Mouse (Mus musculus) CD4-positive, CD25-positive, alpha-beta regulatory T cell, adult 4 months (primary cell): ENCODE results near the gene Sdc1. TPM values are rescaled to one million over a fixed set of nuclear protein-coding genes. Genes with fewer than 3 reads are reported as not detected.

Experiments
- ATAC-seq: one replicate; pipeline ENCODE4 v1.8.0; 2017
- polyA plus RNA-seq, 2 experiments: library from polyadenylated mRNA; unstranded; fragments of 100-300 nt; shearing (Covaris generic); gene quantifications; one replicate each; pipeline ENCODE4 v1.2.1; 2017

The Sdc1 gene
- polyA plus RNA-seq, 2 experiments from 2014 or later = 0.42 to 0.46 TPM

DNA sequence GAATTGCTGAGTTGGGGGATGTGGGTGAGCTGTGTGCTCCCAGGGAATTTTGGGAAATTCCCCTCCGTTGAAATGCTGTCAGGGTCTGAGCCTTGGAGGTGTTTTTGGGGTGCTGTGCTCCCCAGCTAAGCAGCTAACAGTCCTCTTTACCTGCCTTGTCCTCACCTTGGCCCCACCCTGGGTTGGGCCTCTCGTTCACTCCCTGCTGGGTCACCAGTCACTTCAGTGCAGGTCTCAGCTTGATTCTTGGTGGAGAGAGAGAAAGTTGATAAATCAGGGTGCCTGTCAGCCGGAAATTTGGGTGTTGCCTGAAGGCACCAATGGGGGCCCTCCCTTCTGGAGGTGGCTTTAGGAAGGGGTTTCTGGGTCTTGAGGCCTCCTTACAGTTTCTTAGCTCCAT lies 11.4 kb downstream of the Sdc1 start:
- ATAC-seq = no peak

DNA sequence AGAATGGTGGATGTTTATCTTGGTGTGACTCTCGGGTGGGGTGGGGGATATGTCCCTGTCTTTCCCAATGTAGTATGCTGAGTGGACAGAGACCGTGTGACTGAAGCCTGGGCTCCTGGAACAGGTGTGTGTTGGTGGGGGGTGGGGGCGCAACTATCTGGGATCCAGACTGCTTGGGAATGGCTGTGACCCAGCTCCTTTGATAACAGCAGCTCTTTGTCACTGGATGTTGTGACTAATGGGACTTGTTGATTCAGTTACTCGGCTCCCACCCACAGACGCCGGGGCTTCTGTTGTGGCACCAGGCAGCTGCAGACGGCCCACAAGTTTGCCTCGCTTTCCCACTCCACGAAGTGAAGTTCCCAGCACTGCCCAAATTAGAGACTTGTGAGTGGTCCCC lies 13.1 kb downstream of the Sdc1 start:
- no peak for ATAC-seq

DNA sequence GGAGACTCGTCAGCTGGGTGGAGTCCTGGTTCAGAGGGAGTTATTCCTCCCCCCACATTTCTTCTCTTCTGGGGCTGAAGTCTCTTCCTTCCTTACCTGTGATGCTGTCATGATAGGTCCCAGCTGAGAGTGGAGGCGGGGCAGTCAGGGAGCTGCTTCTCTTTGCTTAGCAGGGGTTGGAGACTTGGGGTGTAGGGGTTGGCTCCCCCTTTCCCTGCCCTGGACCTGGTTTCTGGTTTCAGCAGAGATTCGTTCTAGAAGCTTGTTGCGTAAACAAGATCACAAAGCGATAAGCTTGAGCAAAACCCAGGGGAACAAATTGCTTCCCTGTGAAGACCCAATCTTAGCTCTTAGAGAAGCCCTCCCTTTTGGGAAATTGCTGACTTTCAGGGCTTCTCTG lies 15.4 kb downstream of the Sdc1 start:
- ATAC-seq = no peak

DNA sequence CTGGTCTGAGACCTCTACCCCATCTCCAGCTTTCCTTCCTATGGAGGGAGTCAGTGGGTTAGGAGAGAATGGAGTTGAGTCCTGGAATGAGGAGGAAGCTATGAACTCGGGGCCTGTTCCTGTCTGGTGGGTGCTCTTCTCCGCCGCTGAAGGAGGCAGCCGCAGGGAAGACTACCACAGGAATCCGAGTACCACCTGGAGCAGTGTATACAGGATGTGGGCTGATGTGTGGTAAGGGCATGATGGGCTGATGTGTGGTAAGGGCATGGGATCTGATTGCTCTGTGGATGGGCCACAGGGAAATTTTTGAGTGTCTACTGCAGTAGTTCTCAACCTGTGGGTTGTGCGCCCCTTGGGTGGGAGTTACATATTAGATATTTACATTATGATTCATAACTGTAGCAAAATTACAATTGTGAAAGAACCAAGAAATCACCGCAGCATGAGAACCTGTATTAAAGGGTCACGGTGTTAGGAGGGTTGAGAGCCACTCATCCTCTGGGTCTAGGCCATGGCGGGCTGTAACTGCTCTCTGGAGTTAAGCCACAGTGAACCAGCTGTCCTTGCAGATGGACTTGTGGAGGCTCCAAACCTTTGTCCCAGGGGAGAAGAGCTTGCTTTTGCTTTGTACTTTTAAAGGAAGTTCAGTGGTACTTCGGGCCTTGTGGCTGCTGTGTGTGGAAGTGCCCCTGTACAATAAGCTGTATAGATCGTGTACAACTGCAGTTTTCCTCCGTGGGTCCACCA lies 16.0 kb downstream of the Sdc1 start:
- no peak for ATAC-seq

DNA sequence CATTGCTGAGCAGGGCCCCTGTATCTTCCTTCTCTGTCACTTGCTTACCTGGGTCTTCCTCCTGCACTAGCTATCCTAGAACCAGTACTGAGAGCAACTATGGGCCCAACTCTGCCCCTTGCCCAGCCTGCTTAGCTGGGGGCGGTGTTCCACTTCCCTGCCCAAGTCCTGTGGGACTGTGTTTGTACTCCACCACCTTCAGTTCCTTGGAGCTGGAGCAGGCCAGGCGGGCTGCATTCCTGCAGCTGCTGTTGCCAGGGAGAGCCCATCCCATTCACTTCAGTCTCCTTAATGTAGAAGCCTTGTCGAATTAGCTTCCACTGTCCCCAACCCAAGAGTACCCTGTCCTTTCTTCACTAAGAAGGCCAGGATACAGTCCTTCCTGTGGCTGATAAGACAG lies 17.3 kb downstream of the Sdc1 start:
- ATAC-seq = no peak

DNA sequence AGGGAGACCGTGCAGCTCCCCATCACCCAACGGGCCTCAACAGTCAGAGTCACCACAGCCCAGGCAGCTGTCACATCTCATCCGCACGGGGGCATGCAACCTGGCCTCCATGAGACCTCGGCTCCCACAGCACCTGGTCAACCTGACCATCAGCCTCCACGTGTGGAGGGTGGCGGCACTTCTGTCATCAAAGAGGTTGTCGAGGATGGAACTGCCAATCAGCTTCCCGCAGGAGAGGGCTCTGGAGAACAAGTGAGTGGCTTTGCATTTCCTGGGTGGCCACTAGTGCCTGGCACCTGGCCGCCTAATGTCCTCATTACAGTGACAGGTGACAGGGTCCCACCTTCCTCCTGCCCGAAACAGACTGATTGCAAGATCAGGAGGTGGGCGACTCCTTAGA lies 19.5 kb downstream of the Sdc1 start:
- no peak for ATAC-seq

DNA sequence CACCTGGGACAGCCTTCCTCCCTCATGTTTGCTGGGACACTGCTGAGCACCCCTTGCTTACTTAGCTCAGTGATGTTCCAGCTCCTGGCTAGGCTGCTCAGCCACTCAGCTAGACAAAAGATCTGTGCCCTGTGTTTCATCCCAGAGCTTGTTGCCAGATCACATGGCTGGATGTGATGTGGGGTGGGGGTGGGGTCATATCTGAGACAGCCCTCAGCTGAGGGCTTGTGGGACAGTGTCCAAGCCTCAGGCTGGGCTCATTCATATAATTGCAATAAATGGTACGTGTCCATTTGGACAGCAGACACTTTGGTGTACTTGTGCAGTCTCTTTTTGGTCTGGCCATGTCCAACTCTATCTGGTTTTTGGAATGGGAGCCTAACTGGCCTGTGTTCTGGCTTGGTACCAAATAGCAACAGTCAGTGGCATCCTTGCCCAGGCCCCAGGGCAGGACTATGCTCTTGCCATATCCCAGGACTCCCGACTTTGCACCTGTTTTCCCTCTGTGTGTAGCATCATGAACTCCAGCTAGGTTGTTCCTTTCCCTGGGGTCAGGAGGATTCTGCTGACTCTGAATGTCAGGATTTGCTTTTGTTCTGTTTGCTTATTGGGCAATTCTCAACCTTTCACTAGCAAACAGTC lies 22.4 kb downstream of the Sdc1 start:
- no peak for ATAC-seq

DNA sequence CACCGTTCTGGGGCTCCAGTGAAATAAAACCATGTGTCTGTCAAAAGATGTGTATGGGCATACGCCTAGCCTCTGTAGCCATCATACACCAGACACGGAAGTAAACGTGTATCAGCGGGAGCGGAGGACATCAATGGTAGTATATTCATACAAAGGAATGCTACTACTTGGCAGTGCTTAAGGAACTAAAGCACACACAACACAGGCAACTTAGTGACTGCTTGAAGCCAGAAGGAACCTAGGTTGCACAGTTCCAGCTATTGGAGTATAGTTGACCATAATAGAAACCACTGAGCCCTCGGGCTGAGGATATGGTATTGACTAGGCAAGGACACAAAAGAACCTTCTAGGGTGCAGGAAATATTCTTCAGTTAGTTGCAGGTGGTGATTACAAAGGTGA lies 26.8 kb downstream of the Sdc1 start:
- ATAC-seq = no peak

DNA sequence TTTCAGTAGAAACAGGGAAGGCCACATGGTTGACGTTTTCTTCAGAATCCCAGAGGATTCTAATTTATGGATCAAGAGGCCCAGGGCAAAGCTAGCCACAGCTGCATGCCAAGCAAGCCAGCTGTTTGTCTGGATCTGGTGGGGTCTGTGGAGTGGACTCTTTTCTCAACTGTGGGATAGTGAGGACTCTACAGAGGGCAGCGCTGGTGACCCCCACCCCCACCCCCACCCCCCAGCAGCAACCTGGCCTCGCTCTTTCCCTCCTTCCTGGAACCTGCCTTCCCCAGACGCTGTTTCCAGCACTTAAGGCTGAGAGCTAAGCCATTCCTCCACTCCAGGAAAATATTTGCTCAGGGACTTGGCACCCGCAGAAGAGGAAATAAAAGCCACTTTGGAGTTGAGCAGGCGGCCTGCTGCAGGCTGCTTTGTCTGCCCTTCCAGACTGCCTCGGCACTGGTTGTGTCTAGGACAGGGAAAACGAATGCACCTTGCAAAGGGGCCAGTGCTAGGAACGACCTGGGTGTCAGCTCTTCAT lies 27.4 kb downstream of the Sdc1 start:
- ATAC-seq = no peak

DNA sequence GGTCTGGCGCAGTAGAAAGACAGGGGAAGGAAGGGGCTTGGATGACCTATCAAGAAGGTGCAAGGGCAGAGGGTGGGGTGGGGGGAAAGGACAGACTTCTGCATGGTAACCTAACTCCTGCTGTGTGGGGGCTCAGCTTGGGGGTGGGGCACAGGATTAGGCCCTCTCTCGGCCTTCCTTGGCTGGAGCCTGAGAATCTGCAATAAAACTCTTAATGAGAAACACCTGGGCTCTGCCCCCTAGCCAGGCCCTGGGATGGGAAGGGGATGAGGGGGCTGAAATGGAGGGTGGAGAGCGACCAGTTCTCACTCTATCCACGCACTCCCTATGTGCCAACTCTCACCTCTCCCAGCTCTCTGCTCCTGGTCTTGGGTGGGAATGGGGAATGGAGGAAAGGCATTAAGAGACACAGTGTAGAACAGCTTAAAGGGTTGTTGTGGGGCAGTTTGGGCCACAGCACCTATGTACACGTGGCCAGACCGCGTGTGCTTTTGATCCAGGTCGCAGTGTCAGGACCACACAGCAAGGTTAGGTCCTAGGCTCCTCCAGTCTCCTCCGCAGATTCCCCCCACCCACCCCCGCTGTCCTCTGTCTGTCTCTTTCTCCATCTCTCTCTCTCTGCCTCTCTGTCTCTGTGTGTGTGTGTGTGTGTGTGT lies 32.4 kb downstream of the Sdc1 start:
- ATAC-seq = no peak

DNA sequence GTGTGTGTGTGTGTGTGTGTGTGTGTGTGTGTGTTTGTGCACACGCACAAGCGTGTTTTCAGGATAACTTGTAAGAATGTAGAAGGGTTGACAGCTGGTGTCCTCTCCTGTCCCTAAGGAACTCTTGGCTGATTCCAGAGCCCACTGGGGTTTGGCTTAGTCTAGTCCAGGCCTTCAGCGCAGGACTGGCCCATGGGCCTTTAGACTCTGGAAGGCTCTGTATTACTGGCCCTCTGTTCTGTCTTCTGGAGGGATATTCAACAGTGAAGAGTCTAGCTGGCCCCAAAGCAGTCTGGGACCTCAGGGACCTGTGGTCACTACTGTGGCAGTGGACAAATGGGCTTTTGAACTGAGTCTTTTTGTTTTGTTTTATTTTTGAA lies 32.9 kb downstream of the Sdc1 start:
- ATAC-seq = no peak

DNA sequence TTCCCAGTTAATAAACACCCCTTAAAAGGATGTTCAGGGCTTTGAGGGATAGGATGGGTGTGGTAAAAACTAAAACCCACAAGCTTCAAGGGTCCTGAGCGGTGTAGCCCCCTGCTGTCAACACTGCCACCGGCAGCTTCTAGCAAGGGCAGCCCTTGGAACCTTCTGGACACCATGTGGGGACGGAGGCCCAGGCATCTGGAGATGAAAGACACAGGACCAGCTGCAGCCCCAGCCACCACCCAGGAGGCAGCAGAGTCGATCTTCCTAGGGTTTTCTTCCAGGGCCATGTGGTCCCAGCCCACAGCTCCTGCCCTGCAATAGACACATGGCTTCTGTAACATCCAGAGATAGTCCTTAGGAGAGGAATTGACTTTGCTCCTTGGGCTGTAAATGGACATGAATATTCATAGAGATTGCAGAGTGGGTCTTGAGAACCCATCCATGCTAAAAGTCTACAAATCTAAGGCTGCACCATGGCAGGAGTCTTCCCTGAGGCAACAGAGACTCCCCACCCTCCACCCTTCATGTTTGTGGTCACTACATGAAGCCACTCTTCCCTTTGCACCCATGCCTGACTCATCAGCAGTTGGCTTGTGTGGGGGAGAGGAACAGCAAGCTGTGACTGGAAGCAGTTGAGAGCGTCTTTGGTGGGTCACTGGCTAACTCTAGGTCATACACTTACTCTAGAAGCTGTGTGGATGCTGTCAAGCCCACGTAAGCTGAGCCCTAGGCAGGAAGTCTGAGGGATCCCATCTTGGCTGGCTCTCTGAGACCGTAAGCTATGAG lies 34.0 kb downstream of the Sdc1 start:
- ATAC-seq = no peak

DNA sequence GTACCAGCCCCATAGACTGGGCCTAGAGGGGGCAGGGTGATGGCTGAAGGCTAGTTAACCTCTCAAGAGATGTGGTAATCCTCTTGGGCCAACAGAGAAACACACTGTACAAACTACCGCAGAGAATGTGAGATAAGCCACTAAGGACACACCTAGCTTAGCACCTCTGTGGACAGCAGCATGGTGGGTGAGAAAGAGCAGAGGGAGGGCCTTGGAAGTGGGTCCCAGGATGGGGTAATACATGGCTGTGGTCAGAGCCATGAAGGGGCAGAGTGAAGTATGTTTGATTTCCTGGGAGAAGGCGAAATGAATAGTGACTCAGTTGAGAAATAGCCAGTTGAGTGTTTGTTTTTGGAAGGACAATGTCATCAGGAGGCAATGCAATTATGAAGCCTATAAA lies 38.0 kb downstream of the Sdc1 start:
- ATAC-seq = no peak

DNA sequence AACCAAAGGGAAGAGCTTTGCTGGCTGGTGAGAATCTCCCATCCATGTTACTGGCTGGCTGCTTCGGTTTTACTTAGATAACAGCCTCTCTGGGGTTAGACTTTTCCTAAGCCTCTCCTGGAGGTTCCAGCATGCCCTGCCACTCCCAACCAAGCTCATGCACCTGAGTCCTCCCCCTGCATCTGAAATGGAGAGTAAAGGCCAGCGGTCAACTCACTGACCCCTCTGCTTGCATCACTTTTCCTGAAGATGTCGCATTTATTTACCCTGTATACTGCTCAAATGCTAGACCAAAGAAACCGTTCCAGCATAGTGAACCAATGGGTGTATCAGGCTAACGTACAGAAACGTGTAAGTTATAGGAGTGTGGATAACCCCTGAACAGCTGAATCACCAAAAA lies 38.5 kb downstream of the Sdc1 start:
- ATAC-seq = no peak

DNA sequence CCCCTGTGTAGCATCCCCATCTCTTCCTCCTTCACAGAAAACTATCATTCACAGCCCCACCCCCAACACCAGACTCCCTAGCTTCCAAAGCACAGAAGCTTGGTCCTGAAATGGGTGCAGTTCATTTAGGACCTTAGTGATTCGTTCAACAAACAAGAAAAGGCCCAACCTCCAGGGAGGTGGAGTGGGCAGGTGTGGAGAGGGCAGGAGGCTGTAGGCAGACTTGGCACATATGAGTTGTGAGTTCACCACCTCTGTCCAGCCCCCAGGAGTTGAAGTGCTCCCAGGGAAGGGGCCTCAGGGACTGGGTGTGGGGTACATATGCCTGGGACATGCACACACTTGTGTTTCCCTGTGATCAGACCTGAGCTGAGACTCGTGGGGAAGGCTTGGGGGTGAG lies 39.8 kb downstream of the Sdc1 start:
- ATAC-seq = no peak

DNA sequence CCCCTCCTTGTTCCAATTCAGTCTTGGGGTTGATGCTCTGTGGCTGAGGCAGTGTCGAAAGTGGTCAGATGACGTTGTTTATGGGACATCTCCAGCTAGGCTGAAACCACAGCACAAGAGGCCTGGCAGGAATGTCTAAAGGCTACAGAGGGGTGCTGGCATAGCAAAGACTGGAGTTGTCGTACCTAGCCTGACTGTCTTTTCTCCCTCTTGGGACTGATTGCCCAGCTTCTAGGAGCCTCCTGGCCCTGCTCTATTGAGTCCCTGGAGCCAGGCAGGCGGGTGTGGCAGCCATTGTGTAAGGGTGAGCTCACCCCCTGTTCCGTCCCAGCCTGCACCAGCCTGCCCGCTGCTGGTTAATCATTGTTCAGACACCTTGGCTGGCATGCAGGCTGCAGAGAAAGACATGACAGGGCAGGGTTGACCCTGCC lies 40.3 kb downstream of the Sdc1 start:
- ATAC-seq = no peak

DNA sequence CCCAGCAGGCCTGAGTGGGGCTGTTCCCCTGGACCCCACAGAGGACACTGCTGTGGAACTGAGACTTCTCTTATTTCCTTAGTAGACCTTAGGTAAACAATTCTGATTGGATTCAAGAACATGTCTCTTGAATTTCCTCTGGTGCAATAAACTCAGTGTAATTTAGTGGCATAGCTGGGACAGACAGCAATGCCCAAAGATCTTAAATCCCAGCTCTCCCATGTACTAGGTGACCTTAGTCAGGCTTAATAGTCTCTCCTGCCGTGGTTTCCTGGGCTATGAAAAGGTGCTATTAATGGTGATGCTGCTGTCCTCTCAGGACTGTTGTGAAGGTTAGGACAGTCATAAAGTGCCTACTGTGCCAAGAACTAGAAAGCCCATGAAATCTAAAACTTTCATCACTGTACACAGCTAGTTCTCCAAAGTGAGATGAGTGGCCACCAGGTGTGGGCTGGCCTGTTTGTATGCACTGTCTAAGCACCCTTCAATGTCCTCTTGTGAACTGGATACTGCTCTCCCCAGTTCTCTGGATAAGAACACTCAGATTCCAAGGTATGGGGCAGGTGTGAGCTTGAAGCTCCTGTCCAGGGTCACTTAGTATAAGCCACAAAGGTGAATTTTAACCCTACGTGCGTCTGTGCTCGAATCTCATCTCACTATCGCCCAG lies 40.9 kb downstream of the Sdc1 start:
- ATAC-seq = no peak

DNA sequence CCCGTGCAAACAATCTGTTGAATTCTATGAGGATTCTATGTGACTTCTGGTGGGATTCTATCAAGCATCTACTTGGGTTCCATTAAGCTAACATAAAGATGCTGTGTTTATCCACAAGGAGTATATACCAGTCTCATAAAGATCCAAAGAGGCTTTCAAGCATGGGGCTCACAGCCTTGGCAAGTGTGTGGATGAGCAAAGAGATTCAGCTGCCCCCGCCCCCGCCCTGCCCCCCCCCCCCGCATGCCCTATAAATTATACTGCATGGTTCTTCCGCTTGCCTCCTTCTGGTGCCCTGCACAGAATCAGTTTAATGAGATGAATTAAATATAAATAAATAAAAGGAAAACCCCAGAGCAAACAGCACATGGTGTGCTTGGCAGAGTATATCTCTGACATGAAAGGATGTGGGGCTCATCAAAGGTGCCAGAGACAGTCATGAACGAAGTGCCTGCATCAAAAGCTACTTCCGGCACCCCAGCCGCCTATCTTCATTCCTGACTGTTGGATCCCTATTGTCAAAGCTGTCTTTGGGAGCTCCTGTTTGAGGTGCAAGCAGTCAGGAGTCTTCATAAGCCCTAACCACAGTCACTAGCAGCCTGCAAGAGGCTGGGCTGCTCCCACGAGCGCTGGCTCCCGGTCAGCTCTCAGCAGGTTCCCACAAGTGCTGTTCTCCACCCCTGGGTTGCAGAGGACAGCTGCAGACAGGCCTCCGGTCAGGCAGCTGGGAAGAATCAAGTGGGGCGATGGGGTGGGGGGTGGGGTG lies 46.5 kb downstream of the Sdc1 start:
- no peak for ATAC-seq

DNA sequence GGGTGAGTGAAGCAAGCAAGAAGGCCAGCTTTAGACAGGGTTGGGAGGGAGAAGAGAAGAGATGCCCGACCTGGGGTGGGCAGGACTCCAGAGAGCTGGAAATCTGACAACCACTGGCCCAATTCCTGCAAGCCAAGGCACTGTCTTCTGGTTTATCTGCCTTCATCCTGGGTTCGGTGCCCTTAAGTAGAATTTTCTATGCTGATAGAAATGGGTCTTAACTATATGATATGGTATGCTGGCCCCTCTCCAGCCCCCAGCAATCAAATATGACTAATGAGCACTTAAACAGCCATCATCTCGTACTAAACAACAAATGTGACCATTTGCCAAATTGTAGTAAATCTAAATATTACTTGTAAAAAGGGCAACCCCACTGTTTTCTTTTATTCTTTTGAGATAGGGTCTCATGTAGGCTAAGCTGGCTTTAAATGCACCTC lies 47.1 kb downstream of the Sdc1 start:
- no peak for ATAC-seq

DNA sequence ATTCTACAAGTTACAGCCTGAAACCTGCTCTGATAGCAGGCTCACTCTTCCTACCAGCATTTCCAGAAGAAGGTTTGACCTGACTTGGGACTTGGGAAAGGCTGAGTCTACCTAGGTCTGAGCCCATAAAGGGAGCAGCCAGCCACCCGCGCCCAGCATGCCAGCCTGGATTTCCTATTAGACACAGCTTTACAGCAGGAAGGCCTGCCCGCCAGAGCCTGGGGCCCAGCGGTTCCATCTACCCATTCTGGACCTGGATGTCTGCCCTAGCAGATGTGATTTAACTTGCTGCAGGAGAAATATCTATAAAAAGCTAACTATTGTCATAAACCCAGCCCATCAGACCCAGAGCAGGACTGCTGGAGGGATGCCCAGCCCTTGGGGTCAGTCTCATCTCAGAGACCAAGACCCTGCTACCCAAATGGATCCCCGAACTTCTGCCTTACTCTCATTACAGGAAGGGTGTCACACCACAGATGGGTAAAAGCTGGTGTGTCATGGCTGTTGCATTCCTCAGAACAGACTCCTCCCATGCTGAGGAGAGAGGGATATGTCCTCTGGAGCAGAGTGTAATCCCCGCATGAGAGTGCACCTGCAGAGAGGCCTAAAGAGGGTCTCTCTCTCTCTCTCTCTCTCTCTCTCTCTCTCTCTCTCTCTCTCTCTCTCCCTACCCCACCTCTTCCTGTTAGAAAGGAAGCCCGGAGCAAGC lies 54.0 kb downstream of the Sdc1 start:
- no peak for ATAC-seq
